Mouse (Mus musculus) lung, embryonic 16.5 days (tissue): ENCODE results near the gene Acyp1. TPM values are rescaled to one million over a fixed set of nuclear protein-coding genes. Genes with fewer than 3 reads are reported as not detected.
A peak's percentile ranks its signal among the peaks of the same experiment; 100 is the strongest.

Experiments used
- ATAC-seq: fragments of 200-750 bp; cut with Nextera tagmentation; 2 replicates; pipeline ENCODE4 v1.8.0; 2017; ENCODE audit warnings: low read depth, mild to moderate bottlenecking, moderate library complexity
- H3K27ac ChIP-seq: fragments of 300-500 bp; sonication (generic); 2 replicates; pipeline ENCODE4 v1.5.1; 2014; ENCODE audit warnings: mild to moderate bottlenecking, control low read depth, low read length
- H3K27me3 ChIP-seq: fragments of 300-500 bp; sonication (generic); 2 replicates; pipeline ENCODE4 v1.6.1; 2014; ENCODE audit warnings: low read depth, low read length, mixed read lengths; ENCODE audit not compliant: control insufficient read depth, insufficient read depth
- H3K36me3 ChIP-seq: fragments of 300-500 bp; sonication (generic); 2 replicates; pipeline ENCODE4 v1.6.1; 2014; ENCODE audit warnings: low read length; ENCODE audit not compliant: control insufficient read depth, insufficient read depth
- H3K4me1 ChIP-seq: fragments of 300-500 bp; sonication (generic); replicated peaks from 2 replicates; pipeline ENCODE4 v1.6.1; 2014; ENCODE audit warnings: low read length, mixed read lengths; ENCODE audit not compliant: control insufficient read depth, insufficient read depth
- H3K4me2 ChIP-seq: fragments of 300-500 bp; sonication (generic); 2 replicates; pipeline ENCODE4 v1.6.1; 2014; ENCODE audit warnings: low read depth, low read length, control low read depth
- H3K4me3 ChIP-seq: fragments of 300-500 bp; sonication (generic); 2 replicates; pipeline ENCODE4 v1.5.1; 2014; ENCODE audit warnings: mild to moderate bottlenecking, low read length, control low read depth
- H3K9ac ChIP-seq: fragments of 300-500 bp; sonication (generic); 2 replicates; pipeline ENCODE4 v1.6.1; 2014; ENCODE audit warnings: low read length, control low read depth
- H3K9me3 ChIP-seq: fragments of 300-500 bp; sonication (generic); 2 replicates; pipeline ENCODE4 v1.6.1; 2016; ENCODE audit warnings: low read length; ENCODE audit not compliant: control insufficient read depth
- WGBS: fragments of 180-500 bp; shearing (Covaris S2); extraction: QIAGEN DNeasy Blood & Tissue Kit; methylation state at CpG from one replicate; pipeline ENCODE4 v1.1.7; 2014; 5-methylcytosine and 5-hydroxymethylcytosine counted together
- polyA plus RNA-seq: library from polyadenylated mRNA; unstranded; fragments of >200 nt; fragmentation: Nextera tagmentation; extraction: Ambion mirVana; gene quantifications from 2 replicates; pipeline ENCODE4 v1.2.1, GENCODE M21; 2015

The Acyp1 gene
- polyA plus RNA-seq, 1 experiment from 2014 or later: 70.2 TPM

DNA sequence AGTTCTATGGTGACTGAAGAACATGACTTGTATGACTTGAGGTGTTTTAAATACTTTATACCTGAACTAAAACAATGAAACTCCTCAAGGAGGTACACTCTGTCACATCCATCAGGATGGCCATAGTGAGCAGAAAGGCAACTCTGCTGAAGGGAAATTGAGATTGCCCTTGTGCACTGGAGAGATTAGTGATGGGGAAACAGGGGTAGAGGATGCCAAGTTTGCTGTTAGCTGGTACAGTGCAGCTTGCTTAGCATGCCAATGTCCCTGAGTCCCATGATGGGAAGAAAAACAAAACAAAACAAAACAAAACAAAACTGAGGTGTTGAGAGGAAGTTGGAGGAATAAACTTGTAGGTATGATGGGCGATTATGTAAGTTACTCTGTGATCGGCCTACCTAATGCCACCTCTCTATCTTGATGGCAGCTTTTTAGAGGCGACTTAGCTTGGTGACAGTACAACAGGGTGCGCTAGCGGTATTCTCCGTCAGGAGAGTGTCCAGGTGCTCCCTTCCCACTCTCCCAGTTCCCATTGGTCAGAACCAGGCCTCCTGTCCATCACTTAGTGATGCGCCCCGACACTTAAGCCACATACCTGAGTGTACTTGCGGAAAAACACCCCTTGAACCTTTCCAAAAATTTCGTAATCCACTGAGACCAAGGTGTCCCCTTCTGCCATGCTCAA is 8.7 kb downstream of the Acyp1 start:
- ATAC-seq: peak; percentile 26
- WGBS: 5% methylated on average over 10 of the region's 10 CpGs
- peak overlapping the region; percentile 90 for H3K4me2 ChIP-seq

DNA sequence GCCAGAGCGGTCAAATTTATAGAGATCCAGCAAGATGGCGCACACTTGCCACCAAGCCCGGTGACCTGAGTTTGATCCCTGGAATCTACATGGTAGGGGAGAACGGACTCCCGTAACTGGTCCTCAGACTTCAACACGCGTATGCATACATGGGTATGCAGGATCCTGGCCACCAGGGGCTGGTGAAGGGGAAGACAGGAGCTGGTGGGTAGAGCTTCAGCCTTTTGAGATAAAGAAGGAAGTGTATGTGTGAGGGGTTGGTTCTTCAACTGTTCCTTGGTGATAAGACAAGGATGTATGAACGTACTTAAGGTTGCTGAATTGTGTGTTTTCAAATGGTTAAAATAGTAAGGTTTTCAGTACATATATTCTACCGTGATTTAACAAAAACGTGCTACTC is 9.3 kb downstream of the Acyp1 start:
- H3K4me1 ChIP-seq: 0 out of 2 replicates have a peak, but pooled peaks cover 9% of the 10 kb centered on the region
- H3K27me3 ChIP-seq: no peaks in the 10 kb centered on the region
- no peak overlapping the region for H3K27ac ChIP-seq
- no peaks in the 10 kb centered on the region for H3K9me3 ChIP-seq
- no peak overlapping the region for H3K4me3 ChIP-seq
- no peak overlapping the region for H3K4me2 ChIP-seq
- H3K36me3 ChIP-seq: peaks cover 5% of the 10 kb centered on the region; the same call in 1 of the 2 replicates
- 87% methylated on average over 10 of the region's 10 CpGs for WGBS
- H3K9ac ChIP-seq: no peak overlapping the region
- no peak for ATAC-seq

More for the DNA sequence above, 8.7 kb downstream of the Acyp1 start:
- Histone ChIP-seq H3K36me3 (peaks cover 5% of the 10 kb centered on the region; the same call in 1 of the 2 replicates), H3K9ac (peak overlapping the region; percentile 97), H3K27me3 (no peaks in the 10 kb centered on the region), H3K4me1 (0 out of 2 replicates have a peak, but pooled peaks cover 9% of the 10 kb centered on the region), H3K9me3 (no peaks in the 10 kb centered on the region), H3K27ac (peak overlapping the region; percentile 75), H3K4me3 (peak overlapping the region; percentile 89)

DNA sequence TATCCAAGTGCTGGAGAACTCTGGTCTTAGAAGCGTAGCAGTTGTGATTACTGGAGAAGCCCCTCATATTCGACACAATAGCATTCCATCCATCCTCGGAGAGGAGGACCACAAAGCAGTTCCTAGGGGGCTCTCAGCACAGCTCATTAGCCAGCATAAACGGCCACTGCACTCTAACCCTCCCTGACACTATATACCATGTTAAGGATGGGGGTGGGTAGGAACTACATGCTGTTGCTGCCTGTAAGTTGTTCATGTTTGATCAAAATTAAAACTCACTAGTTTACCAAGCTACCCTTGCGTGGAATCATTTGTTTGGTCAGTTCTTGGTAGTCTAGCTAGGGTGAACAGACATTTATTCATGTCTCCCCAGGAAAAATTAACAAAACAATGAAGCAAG is 12.0 kb downstream of the Acyp1 start:
- Histone ChIP-seq H3K9me3 (no peaks in the 10 kb centered on the region), H3K9ac (no peak overlapping the region), H3K4me3 (no peak overlapping the region), H3K4me1 (0 out of 2 replicates have a peak, but pooled peaks cover 9% of the 10 kb centered on the region), H3K27ac (no peak overlapping the region), H3K27me3 (no peaks in the 10 kb centered on the region), H3K4me2 (no peak overlapping the region), H3K36me3 (peaks cover 5% of the 10 kb centered on the region; the same call in 1 of the 2 replicates)
- no peak for ATAC-seq
- WGBS: 78% methylated on average over 5 of the region's 5 CpGs

DNA sequence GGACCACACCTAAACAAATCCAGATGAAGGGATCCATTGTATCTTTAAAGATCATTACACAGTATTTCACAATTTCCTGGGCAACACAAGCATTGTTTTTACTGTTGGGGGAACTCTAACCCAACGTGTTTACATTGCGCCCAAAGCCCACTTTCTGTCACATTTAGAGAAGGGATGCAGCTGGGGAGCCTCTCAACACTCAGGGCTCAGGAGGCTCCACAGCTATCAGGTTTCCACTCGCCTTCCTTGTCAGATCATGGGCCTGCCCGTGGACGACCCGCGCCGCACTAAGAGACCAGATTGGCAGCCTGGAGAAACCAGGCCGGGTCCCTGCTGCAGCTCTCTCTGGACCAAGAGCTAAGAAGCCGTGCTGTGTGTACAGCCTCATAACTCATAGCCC is 14.7 kb downstream of the Acyp1 start:
- Histone ChIP-seq H3K4me1 (no peaks in the 10 kb centered on the region), H3K9me3 (no peaks in the 10 kb centered on the region), H3K4me2 (no peak overlapping the region), H3K27me3 (no peaks in the 10 kb centered on the region), H3K27ac (no peak overlapping the region), H3K9ac (no peak overlapping the region), H3K4me3 (no peak overlapping the region), H3K36me3 (peaks cover 5% of the 10 kb centered on the region; the same call in 1 of the 2 replicates)
- 35% methylated on average over 10 of the region's 10 CpGs for WGBS
- peak; percentile 51; the same call in 1 of the 2 replicates for ATAC-seq

DNA sequence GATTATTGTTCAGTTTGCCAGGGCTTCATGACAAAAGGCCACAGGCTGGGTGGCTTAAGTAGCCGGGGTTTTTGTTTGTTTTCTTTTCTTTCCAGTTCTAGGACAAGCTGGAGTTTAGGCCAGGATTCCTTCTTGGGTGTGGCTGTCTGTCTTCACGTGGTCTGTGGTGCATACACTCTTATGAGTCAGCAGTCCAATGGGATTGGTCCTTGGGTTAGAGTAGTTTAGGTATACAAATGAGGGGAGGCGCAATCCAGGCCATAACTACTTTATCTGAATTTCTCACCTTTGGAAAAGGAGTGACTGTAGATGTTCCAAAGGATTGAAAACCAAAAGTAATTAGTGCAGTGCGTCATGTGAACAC is 16.4 kb downstream of the Acyp1 start:
- Histone ChIP-seq H3K4me2 (no peak overlapping the region), H3K4me3 (no peak overlapping the region), H3K27me3 (no peaks in the 10 kb centered on the region), H3K9ac (no peak overlapping the region), H3K36me3 (peaks cover 9% of the 10 kb centered on the region; the same call in 1 of the 2 replicates), H3K27ac (no peak overlapping the region), H3K4me1 (no peaks in the 10 kb centered on the region), H3K9me3 (no peaks in the 10 kb centered on the region)
- no peak for ATAC-seq
- 59% methylated on average over 4 of the region's 4 CpGs for WGBS

DNA sequence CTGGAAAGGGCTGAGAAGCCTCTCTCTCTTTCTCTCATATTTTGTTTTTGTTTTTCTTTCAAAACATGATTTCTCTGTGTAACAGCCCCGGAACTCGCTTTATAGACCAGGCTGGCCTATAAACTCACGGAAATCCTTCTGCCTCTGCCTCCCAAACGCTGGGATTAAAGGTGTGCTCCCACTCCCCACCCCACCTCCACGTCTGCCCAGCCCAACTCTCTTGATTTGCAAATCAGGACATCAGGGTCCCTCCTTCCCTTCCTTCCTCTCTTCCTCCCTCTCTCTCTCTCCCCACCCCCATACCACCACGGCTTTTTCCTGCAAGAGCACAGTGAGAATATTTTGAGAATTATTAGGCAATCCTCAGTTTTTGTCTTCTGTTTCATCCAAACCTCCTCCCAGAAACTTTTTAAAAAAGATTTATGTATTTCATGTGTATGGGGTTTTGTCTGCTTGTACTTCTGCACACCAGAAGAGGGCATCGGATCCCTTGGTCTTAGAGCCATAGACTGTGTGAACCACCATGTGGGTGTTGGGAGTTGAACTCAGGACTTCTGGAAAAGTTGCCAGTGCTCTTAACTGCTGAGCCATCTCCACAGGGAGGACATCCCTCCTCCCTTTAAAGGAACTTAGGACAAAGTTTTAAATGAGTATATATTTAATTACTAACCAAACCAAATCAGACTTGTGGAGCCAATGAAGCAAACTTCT is 17.0 kb downstream of the Acyp1 start:
- no peak for ATAC-seq
- WGBS: 73% methylated on average over 7 of the region's 7 CpGs
- H3K27ac ChIP-seq: no peak overlapping the region

DNA sequence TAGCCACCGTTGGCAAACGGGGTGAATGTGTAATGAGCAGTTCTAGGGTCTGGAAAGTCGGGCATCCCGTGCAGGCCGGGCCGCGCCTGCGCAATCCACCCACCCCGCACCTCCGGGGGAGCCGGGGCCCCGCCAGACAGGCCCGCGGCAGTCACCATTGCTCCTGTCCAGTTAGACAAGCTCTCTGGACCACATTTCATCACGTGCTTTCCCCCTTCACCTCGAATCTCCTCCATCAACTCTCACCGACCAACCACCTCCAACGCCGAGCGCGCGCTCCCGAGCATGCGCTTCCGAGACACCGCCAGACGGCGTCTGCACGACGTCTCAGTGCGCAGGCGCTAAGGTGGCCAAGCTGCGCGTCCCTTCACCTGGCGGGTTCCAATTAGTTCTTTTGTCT is 17.9 kb downstream of the Acyp1 start, which contains the start of gene Mlh3:
Gene Mlh3, minus strand, starts transcription at position 281 of the 400 bp plus-strand sequence.
- H3K4me1 ChIP-seq: peaks cover under 1% of the 10 kb centered on the region; the same call in 1 of the 2 replicates
- WGBS: under 1% methylated on average over 35 of the region's 35 CpGs
- peak within 1 kb of the TSS; percentile 74 for H3K9ac ChIP-seq
- ATAC-seq: peak; percentile 84
- H3K27ac ChIP-seq: peak within 1 kb of the TSS; percentile 72
- H3K27me3 ChIP-seq: no peaks in the 10 kb centered on the region
- peak within 1 kb of the TSS; percentile 62 for H3K4me2 ChIP-seq
- peak within 1 kb of the TSS; percentile 69 for H3K4me3 ChIP-seq
- no peaks in the 10 kb centered on the region for H3K9me3 ChIP-seq
- peaks cover 7% of the 10 kb centered on the region; the same call in 1 of the 2 replicates for H3K36me3 ChIP-seq

More for the DNA sequence above, 17.0 kb downstream of the Acyp1 start:
- no peaks in the 10 kb centered on the region for H3K9me3 ChIP-seq
- H3K4me3 ChIP-seq: no peak overlapping the region
- no peaks in the 10 kb centered on the region for H3K27me3 ChIP-seq
- H3K36me3 ChIP-seq: peaks cover 9% of the 10 kb centered on the region; the same call in 1 of the 2 replicates
- H3K4me2 ChIP-seq: no peak overlapping the region
- no peaks in the 10 kb centered on the region for H3K4me1 ChIP-seq
- no peak overlapping the region for H3K9ac ChIP-seq

DNA sequence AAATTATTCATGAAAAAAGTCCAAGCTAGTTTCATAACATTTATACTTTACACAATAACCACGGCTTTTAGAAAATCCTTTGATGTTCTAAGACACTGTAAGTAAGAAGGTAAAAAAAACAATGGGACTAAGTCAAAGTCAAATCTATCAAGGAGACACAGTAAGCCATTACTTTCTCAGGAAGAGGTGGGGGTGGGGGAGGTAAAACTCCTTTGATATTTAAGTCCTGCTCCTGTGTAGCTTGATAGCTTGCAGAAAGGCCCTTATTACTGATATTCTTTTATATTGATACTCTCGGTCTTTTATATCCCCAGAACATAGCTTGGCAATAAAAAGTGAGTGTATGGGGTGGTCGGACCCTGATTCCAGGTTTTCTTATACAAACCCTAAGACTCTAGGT is 18.4 kb downstream of the Acyp1 start:
- H3K4me3 ChIP-seq: peak overlapping the region; percentile 69
- ATAC-seq: no peak
- 44% methylated on average over 3 of the region's 3 CpGs for WGBS

DNA sequence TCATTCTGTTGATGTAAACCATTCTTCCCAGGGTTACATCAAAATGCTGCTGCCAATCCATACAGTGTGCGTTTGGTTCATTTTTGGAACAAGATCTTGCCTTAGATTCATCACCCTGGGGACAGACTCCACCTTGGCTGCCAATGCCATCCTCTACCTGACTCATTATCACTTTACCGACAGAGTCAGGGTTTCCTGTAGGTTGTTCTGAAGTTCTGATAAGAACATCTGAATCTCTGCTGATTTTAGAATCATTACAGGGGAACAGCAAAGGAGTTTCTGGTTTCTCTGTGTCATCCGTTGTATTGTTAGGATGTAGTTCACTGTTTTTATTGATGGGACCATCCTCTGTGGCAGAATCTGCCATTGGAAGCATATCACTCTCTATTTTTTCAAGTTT is 22.0 kb downstream of the Acyp1 start:
- Histone ChIP-seq H3K9me3 (no peaks in the 10 kb centered on the region), H3K4me2 (no peak overlapping the region), H3K9ac (no peak overlapping the region), H3K36me3 (peaks cover 4% of the 10 kb centered on the region; the same call in 1 of the 2 replicates), H3K4me1 (peaks cover 6% of the 10 kb centered on the region; the same call in 1 of the 2 replicates), H3K27ac (no peak overlapping the region), H3K4me3 (no peak overlapping the region), H3K27me3 (no peaks in the 10 kb centered on the region)
- ATAC-seq: no peak
- WGBS: 80% methylated on average over 3 of the region's 3 CpGs

More for the DNA sequence above, 18.4 kb downstream of the Acyp1 start:
- H3K9ac ChIP-seq: peak overlapping the region; percentile 74
- no peak overlapping the region for H3K27ac ChIP-seq
- H3K36me3 ChIP-seq: peaks cover 7% of the 10 kb centered on the region; the same call in 1 of the 2 replicates
- no peaks in the 10 kb centered on the region for H3K9me3 ChIP-seq
- peaks cover 3% of the 10 kb centered on the region; the same call in 1 of the 2 replicates for H3K4me1 ChIP-seq
- H3K4me2 ChIP-seq: peak overlapping the region; percentile 62
- H3K27me3 ChIP-seq: no peaks in the 10 kb centered on the region
